Mouse (Mus musculus): ENCODE measurements around the gene Mier2. TPM values are rescaled to one million over a fixed set of nuclear protein-coding genes. Genes with fewer than 3 reads are reported as not detected.

Gene Mier2
- polyA plus RNA-seq (2012; rRNA removed) = 106 and 121 TPM in 2 replicates

GRCm38 (mm10) chr10:79554330-79555237 is at the start of gene Mier2:
Gene Mier2 (minus strand): TSS chr10:79555199.

GRCm38 (mm10) chr10:79587061-79587751 is 32.2 kb upstream of the Mier2 start, which contains the start of gene Theg:
Gene Theg (minus strand): TSS chr10:79587331.

DNA sequence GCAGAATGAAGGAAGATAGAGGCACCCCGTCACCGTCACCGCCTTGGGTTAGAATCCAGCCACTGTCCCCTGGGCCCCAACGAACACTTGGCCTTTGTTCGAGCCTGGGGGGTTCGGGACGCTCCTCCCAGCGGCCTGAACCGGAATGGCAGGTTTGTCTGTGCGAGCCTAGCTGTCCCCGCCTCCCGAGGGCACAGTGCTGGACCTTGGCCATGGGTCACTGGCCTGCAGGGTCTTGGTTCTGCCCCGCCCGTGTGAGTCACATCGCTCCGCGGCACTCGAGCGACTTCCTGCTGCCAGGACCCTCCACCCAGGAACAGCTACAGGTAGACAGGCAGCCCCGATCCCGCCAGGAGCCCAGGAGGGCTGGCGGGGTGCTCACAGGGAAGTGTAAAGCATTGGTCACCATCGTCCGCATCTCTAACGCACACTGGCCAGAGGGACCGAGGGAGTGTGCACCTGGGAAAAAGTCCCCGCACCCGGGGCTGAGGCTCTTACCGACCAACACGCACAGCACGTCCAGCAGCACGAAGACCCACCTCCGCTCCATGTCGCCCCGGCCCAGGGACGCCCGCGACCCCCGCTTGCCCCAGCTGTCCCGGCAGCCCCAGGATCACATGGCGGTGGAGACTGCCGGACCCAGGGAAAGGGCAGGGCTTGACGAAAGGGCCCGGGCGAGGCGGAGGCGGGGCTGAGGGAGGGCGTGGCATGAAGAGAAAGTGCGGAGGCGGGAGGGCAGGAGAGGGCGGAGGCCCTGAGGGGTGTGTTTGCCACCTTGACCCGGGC is 21.7 kb downstream of the Mier2 start, which contains the start of gene Plpp2:
TSS of gene Plpp2 (minus strand) at position 671 of the 786 bp plus-strand sequence.

Other genes with a start within 250 kb of the Mier2 start
- gene Vmn2r82, start 198.7 kb downstream of the Mier2 start, polyA plus RNA-seq (2012; rRNA removed) = not detected in 2 replicates
- not detected in 2 replicates for gene Vmn2r83, start 86.5 kb downstream of the Mier2 start, polyA plus RNA-seq (2012; rRNA removed)
- 10.9 and 12.4 TPM in 2 replicates for gene Plpp2, start 21.4 kb downstream of the Mier2 start, polyA plus RNA-seq (2012; rRNA removed)
- gene Theg, start 32.1 kb upstream of the Mier2 start, polyA plus RNA-seq (2012; rRNA removed) = 0.09 TPM in 1 of 2 replicates, not detected in the other
- 16.1 and 17.1 TPM in 2 replicates for gene C2cd4c, start 58.8 kb upstream of the Mier2 start, polyA plus RNA-seq (2012; rRNA removed)
- gene Shc2, start 82.7 kb upstream of the Mier2 start, polyA plus RNA-seq (2012; rRNA removed) = 63.2 and 63.8 TPM in 2 replicates
- gene Odf3l2, start 90.5 kb upstream of the Mier2 start, polyA plus RNA-seq (2012; rRNA removed) = 0.11 and 0.18 TPM in 2 replicates
- 0.33 and 0.56 TPM in 2 replicates for gene Madcam1, start 109.4 kb upstream of the Mier2 start, polyA plus RNA-seq (2012; rRNA removed)
- 64.1 and 65.6 TPM in 2 replicates for gene Tpgs1, start 114.2 kb upstream of the Mier2 start, polyA plus RNA-seq (2012; rRNA removed)
- gene Cdc34, start 127.0 kb upstream of the Mier2 start, polyA plus RNA-seq (2012; rRNA removed) = 85.1 and 93.1 TPM in 2 replicates
- 2.0 and 2.2 TPM in 2 replicates for gene Gzmm, start 133.8 kb upstream of the Mier2 start, polyA plus RNA-seq (2012; rRNA removed)
- 919 and 923 TPM in 2 replicates for gene Bsg, start 149.3 kb upstream of the Mier2 start, polyA plus RNA-seq (2012; rRNA removed)
- 22.0 and 26.6 TPM in 2 replicates for gene Hcn2, start 161.4 kb upstream of the Mier2 start, polyA plus RNA-seq (2012; rRNA removed)
- gene Polrmt, start 191.4 kb upstream of the Mier2 start, polyA plus RNA-seq (2012; rRNA removed) = 53.8 and 57.3 TPM in 2 replicates
- gene Fgf22, start 199.9 kb upstream of the Mier2 start, polyA plus RNA-seq (2012; rRNA removed) = 1.0 and 1.1 TPM in 2 replicates
- gene Rnf126, start 211.8 kb upstream of the Mier2 start, polyA plus RNA-seq (2012; rRNA removed) = 118 and 136 TPM in 2 replicates
- gene Fstl3, start 222.1 kb upstream of the Mier2 start, polyA plus RNA-seq (2012; rRNA removed) = 3.5 and 4.5 TPM in 2 replicates
- 0.26 and 0.39 TPM in 2 replicates for gene Prss57, start 235.8 kb upstream of the Mier2 start, polyA plus RNA-seq (2012; rRNA removed)
- 177 and 219 TPM in 2 replicates for gene Palm, start 238.4 kb upstream of the Mier2 start, polyA plus RNA-seq (2012; rRNA removed)